Mouse (Mus musculus) thymus, postnatal 0 days (tissue): Measurements from ENCODE around the gene Clec11a. TPM values are rescaled to one million over a fixed set of nuclear protein-coding genes. Genes with fewer than 3 reads are reported as not detected.

Source experiments
- DNase-seq: peaks from one replicate; pipeline ENCODE4 v3.0.0-alpha.2; 2015; ENCODE audit warnings: low spot score
- polyA plus RNA-seq: library from polyadenylated mRNA; unstranded; fragments of >200 nt; fragmentation: Nextera tagmentation; extraction: Ambion mirVana; gene quantifications from 2 replicates; pipeline ENCODE4 v1.2.1, GENCODE M21; 2015

Gene Clec11a
- polyA plus RNA-seq, 1 experiment from 2014 or later: 3.7 TPM

GRCm38 (mm10) chr7:44280959-44281358, 25.7 kb downstream of the Clec11a start:
- no peak for DNase-seq

- DNase-seq: peak; percentile 40
Measured at GRCm38 (mm10) chr7:44277250-44277622, 29.5 kb downstream of the Clec11a start.

GRCm38 (mm10) chr7:44276461-44277249, 30.0 kb downstream of the Clec11a start:
- no peak for DNase-seq

- no peak for DNase-seq
Measured at GRCm38 (mm10) chr7:44275546-44275945, 31.2 kb downstream of the Clec11a start.

- no peak for DNase-seq
Measured at GRCm38 (mm10) chr7:44274096-44274495, 32.6 kb downstream of the Clec11a start.

GRCm38 (mm10) chr7:44273446-44273845, 33.3 kb downstream of the Clec11a start:
- no peak for DNase-seq

- DNase-seq: no peak
Measured at GRCm38 (mm10) chr7:44272546-44272945, 34.2 kb downstream of the Clec11a start.

GRCm38 (mm10) chr7:44271309-44271708, 35.4 kb downstream of the Clec11a start:
- peak; percentile 23 for DNase-seq

- no peak for DNase-seq
Measured at GRCm38 (mm10) chr7:44269397-44269796, 37.3 kb downstream of the Clec11a start.

- no peak for DNase-seq
Measured at GRCm38 (mm10) chr7:44268117-44268516, 38.6 kb downstream of the Clec11a start.

- peak; percentile 94 for DNase-seq
Measured at GRCm38 (mm10) chr7:44262791-44263643, 43.7 kb downstream of the Clec11a start.

- no peak for DNase-seq
Measured at GRCm38 (mm10) chr7:44261147-44261546, 45.6 kb downstream of the Clec11a start, which contains the start of gene Gm15517. TSS of gene Gm15517 (plus strand) at chr7:44261447.

GRCm38 (mm10) chr7:44260410-44260809, 46.3 kb downstream of the Clec11a start:
- no peak for DNase-seq

GRCm38 (mm10) chr7:44257278-44257677, 49.4 kb downstream of the Clec11a start, which contains the start of gene Acp4:
TSS of gene Acp4 (minus strand) at chr7:44257378.
- no peak for DNase-seq

GRCm38 (mm10) chr7:44254930-44255329, 51.8 kb downstream of the Clec11a start:
- no peak for DNase-seq

- DNase-seq: no peak
Measured at GRCm38 (mm10) chr7:44253023-44253616, 53.6 kb downstream of the Clec11a start.

Other genes with a start within 250 kb of the Clec11a start
- 0.53 TPM in 1 of 2 replicates, not detected in the other for gene Klk1b21, start 204.6 kb downstream of the Clec11a start, polyA plus RNA-seq
- 0.80 and 1.1 TPM in 2 replicates for gene Klk1b22, start 194.2 kb downstream of the Clec11a start, polyA plus RNA-seq
- 0.33 TPM in 2 replicates for gene Klk1b16, start 170.1 kb downstream of the Clec11a start, polyA plus RNA-seq
- not detected in 2 replicates for gene Klk1b24, start 118.7 kb downstream of the Clec11a start, polyA plus RNA-seq
- gene Klk1b3, start 108.7 kb downstream of the Clec11a start, polyA plus RNA-seq: 0.31 and 0.63 TPM in 2 replicates
- 0.33 and 0.50 TPM in 2 replicates for gene Klk1b4, start 99.5 kb downstream of the Clec11a start, polyA plus RNA-seq
- 0.10 TPM in 1 of 2 replicates, not detected in the other for gene Klk1b5, start 91.0 kb downstream of the Clec11a start, polyA plus RNA-seq
- 2.2 and 3.8 TPM in 2 replicates for gene Klk1, start 81.5 kb downstream of the Clec11a start, polyA plus RNA-seq
- gene Gm36864, start 70.7 kb downstream of the Clec11a start, polyA plus RNA-seq: not detected in 2 replicates
- gene 1700028J19Rik, start 60.2 kb downstream of the Clec11a start, polyA plus RNA-seq: 0.81 and 1.3 TPM in 2 replicates
- gene 2410002F23Rik, start 60.2 kb downstream of the Clec11a start, polyA plus RNA-seq: 76.8 and 86.3 TPM in 2 replicates
- gene Acp4, start 49.5 kb downstream of the Clec11a start, polyA plus RNA-seq: 0.14 TPM in 2 replicates
- not detected in 2 replicates for gene Gm15517, start 45.5 kb downstream of the Clec11a start, polyA plus RNA-seq
- gene Shank1, start 3.4 kb upstream of the Clec11a start, polyA plus RNA-seq: 0.14 and 0.29 TPM in 2 replicates
- gene Syt3, start 77.2 kb upstream of the Clec11a start, polyA plus RNA-seq: 0.26 and 0.38 TPM in 2 replicates
- 0.59 and 0.90 TPM in 2 replicates for gene 1700008O03Rik, start 78.9 kb upstream of the Clec11a start, polyA plus RNA-seq
- 0.05 TPM in 1 of 2 replicates, not detected in the other for gene Lrrc4b, start 122.1 kb upstream of the Clec11a start, polyA plus RNA-seq
- gene Aspdh, start 158.5 kb upstream of the Clec11a start, polyA plus RNA-seq: not detected in 2 replicates
- 30.6 and 37.4 TPM in 2 replicates for gene Josd2, start 161.1 kb upstream of the Clec11a start, polyA plus RNA-seq
- 83.8 and 85.5 TPM in 2 replicates for gene Emc10, start 189.6 kb upstream of the Clec11a start, polyA plus RNA-seq
- gene Fam71e1, start 189.7 kb upstream of the Clec11a start, polyA plus RNA-seq: 9.5 and 13.4 TPM in 2 replicates
- 0.55 TPM in 2 replicates for gene Mybpc2, start 217.8 kb upstream of the Clec11a start, polyA plus RNA-seq
- 16.3 and 17.7 TPM in 2 replicates for gene Spib, start 225.2 kb upstream of the Clec11a start, polyA plus RNA-seq
- gene Pold1, start 241.9 kb upstream of the Clec11a start, polyA plus RNA-seq: 104 and 118 TPM in 2 replicates
- 96.9 and 101 TPM in 2 replicates for gene Nr1h2, start 247.0 kb upstream of the Clec11a start, polyA plus RNA-seq